ENCODE assay signal across 9 mouse cellular contexts in the genomic region with DNA sequence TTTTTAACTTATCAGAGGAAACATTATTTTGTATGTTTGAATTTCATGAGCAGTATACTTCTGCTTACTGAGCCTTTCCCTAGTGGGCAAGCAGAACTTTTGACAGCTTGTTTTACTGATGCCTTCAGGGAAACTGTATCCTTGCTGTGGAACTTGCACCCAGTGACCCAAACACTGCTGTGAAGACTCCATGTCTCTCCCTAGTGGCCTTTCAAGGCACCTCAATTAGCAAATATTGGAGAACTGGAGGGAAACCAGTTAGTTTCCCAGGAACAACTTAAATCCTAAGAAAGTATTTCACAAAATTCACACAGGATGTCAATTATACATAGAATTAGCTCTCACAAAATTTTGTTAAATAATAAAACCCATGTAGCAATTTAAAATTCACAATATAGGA. TPM values are rescaled to one million over a fixed set of nuclear protein-coding genes. Genes with fewer than 3 reads are reported as not detected.
DNase-seq lines count a peak whose midpoint lies in the region; ATAC-seq and TF ChIP-seq lines count a peak whose summit lies in the region.
"Had no signal": no experiment of that assay in that cellular context is flagged by ENCODE, and none has a peak within 500 bp of the region (broad histone marks: within the 10 kb centered on the region; RNA-seq: fewer than 3 reads in every experiment).

No protein-coding gene starts in this region.

- no peak overlapping the region for H3K4me2 ChIP-seq in lung, postnatal 0 days (replicated peaks; ENCODE audit: low read depth, low read length)
- peak overlapping the region; percentile 84 for H3K4me2 ChIP-seq in myocyte (ENCODE audit: low read depth)

- no peaks in the 10 kb centered on the region; the same call in 1 of the 2 replicates for H3K36me3 ChIP-seq in heart, adult 2 months (ENCODE audit: control insufficient read depth, insufficient read depth, low read length)
- H3K36me3 ChIP-seq in lung, postnatal 0 days (ENCODE audit: insufficient read depth, low read length), result no peaks in the 10 kb centered on the region
- no peaks in the 10 kb centered on the region for H3K36me3 ChIP-seq in myocyte (ENCODE audit: control insufficient read depth, insufficient read depth)

- H3K27ac ChIP-seq in heart, adult 2 months, result peak overlapping the region; percentile 79; the same call in 1 of the 2 replicates
- H3K27ac ChIP-seq in lung, postnatal 0 days (ENCODE audit: low read length), result no peak overlapping the region
- H3K27ac ChIP-seq in cortical plate, adult 2 months (ENCODE audit: insufficient read depth, low read length), result no peak overlapping the region

- ATAC-seq in lung, postnatal 0 days, result no peak
- ATAC-seq in megakaryocyte-erythroid progenitor cell, adult 5-6 weeks (replicated peaks; ENCODE audit: low FRiP score, low TSS enrichment, poor library complexity, severe bottlenecking), result no peak
- no peak for ATAC-seq in megakaryocyte, adult 5-6 weeks (ENCODE audit: poor library complexity, severe bottlenecking)

- no peaks in the 10 kb centered on the region for H3K79me2 ChIP-seq in heart, adult 2 months (replicated peaks; ENCODE audit: control insufficient read depth, insufficient read depth, low read length)
- peaks cover 61% of the 10 kb centered on the region for H3K79me2 ChIP-seq in myocyte (ENCODE audit: control insufficient read depth, insufficient read depth)

- TF ChIP-seq EP300 in heart, adult 2 months (IDR thresholded peaks at IDR 0.05; ENCODE audit: insufficient read depth, low read depth, low read length), result no peak
- no peak for TF ChIP-seq EP300 in lung, postnatal 0 days (IDR thresholded peaks at IDR 0.05)

- TF ChIP-seq CTCF in heart, adult 2 months (IDR thresholded peaks at IDR 0.05), result peak; percentile 66
- TF ChIP-seq CTCF in lung, postnatal 0 days (IDR thresholded peaks at IDR 0.05), result peak; percentile 72
- 0 out of 2 replicates have a peak, but pooled peaks have one; percentile 23 for TF ChIP-seq CTCF in cortical plate, adult 2 months (IDR thresholded peaks at IDR 0.05; ENCODE audit: extremely low read depth, insufficient read depth, low read length)

- DNase-seq in heart, adult 2 months, result no peak
- DNase-seq in heart, adult 11 months, result no peak
- peak; percentile 44 for DNase-seq in lung, postnatal 0 days (ENCODE audit: low spot score)
- DNase-seq in lung, postnatal 25 days (ENCODE audit: low spot score), result no peak

- no peaks in the 10 kb centered on the region; the same call in 1 of the 2 replicates for H3K4me1 ChIP-seq in heart, adult 2 months (ENCODE audit: control insufficient read depth, insufficient read depth, low read length)
- H3K4me1 ChIP-seq in lung, postnatal 0 days (ENCODE audit: insufficient read depth, low read depth, low read length), result no peaks in the 10 kb centered on the region
- H3K4me1 ChIP-seq in cortical plate, adult 2 months (ENCODE audit: control insufficient read depth, insufficient read depth, low read length), result no peaks in the 10 kb centered on the region

- no peak overlapping the region for H3ac ChIP-seq in myocyte (ENCODE audit: control insufficient read depth, insufficient read length)

- H3K9ac ChIP-seq in heart, adult 2 months (ENCODE audit: low read depth, low read length), result no peak overlapping the region; the same call in 1 of the 2 replicates
- no peak overlapping the region for H3K9ac ChIP-seq in lung, postnatal 0 days (replicated peaks; ENCODE audit: low read depth)

- H3K27me3 ChIP-seq in heart, adult 2 months (ENCODE audit: control insufficient read depth, insufficient read depth, low read length), result no peaks in the 10 kb centered on the region
- no peaks in the 10 kb centered on the region for H3K27me3 ChIP-seq in lung, postnatal 0 days (replicated peaks; ENCODE audit: insufficient read depth, low read length)
- no peaks in the 10 kb centered on the region for H3K27me3 ChIP-seq in myocyte (ENCODE audit: control insufficient read depth, insufficient read depth, insufficient read length)

- no peak for TF ChIP-seq POLR2A in heart, adult 2 months (IDR thresholded peaks at IDR 0.05; ENCODE audit: insufficient read depth, low read depth, low read length)
- TF ChIP-seq POLR2A in cortical plate, adult 2 months (IDR thresholded peaks at IDR 0.05; ENCODE audit: extremely low read depth, insufficient read depth, low read length), result no peak
- no peak for TF ChIP-seq POLR2A in myocyte (IDR thresholded peaks at IDR 0.05; ENCODE audit: insufficient read length, low read depth)

- H3K9me3 ChIP-seq in lung, postnatal 0 days (ENCODE audit: low read length), result no peaks in the 10 kb centered on the region

- 0 out of 2 replicates have a peak overlapping the region, but pooled peaks have one; percentile 83 for H3K4me3 ChIP-seq in heart, adult 2 months
- H3K4me3 ChIP-seq in lung, postnatal 0 days (ENCODE audit: low read depth, low read length), result no peak overlapping the region
- H3K4me3 ChIP-seq in cortical plate, adult 2 months (ENCODE audit: insufficient read depth, low read length), result no peak overlapping the region
- H3K4me3 ChIP-seq in myocyte, result peak overlapping the region; percentile 82

- intact Hi-C loops in heart, adult 2 months (cut with DNase I), result loop anchor here (10.0 kb wide), 1 partner anchor 75 kb away; no protein-coding TSS in a partner anchor

TF ChIP-seq in myocyte, 11 proteins besides CTCF, POLR2A, EP300 and RAD21:
- TF ChIP-seq REST (IDR thresholded peaks at IDR 0.05; ENCODE audit: insufficient read depth, insufficient read length), result no peak
- TF ChIP-seq POLR2AphosphoS2 (IDR thresholded peaks at IDR 0.05; ENCODE audit: insufficient read length, low read depth), result no peak
- no peak for TF ChIP-seq TCF3 (IDR thresholded peaks at IDR 0.05; ENCODE audit: insufficient read length, low read depth)
- TF ChIP-seq MYOG (IDR thresholded peaks at IDR 0.05; ENCODE audit: control insufficient read depth in 1 of 3, insufficient read depth in 1 of 3, insufficient read length in 2 of 3, low read depth in 2 of 3), result no peak
- TF ChIP-seq MYOD1 (IDR thresholded peaks at IDR 0.05; ENCODE audit: control insufficient read depth in 1 of 3, insufficient read length in 2 of 3, low read depth in 2 of 3), result no peak
- TF ChIP-seq CEBPB (IDR thresholded peaks at IDR 0.05; ENCODE audit: insufficient read depth, poor library complexity, severe bottlenecking), result no peak
- no peak for TF ChIP-seq USF1 (IDR thresholded peaks at IDR 0.05; ENCODE audit: low read depth)
- no peak for TF ChIP-seq TCF12 (IDR thresholded peaks at IDR 0.05; ENCODE audit: insufficient read depth, poor library complexity, severe bottlenecking)
- no peak for TF ChIP-seq MAX (IDR thresholded peaks at IDR 0.05; ENCODE audit: low read depth)
- TF ChIP-seq E2F4 (IDR thresholded peaks at IDR 0.05; ENCODE audit: insufficient read depth), result no peak

RNA-seq across cellular contexts. Expression of a gene that starts 2.2 kb away (rescaled TPM):
- 1 to 10 TPM; 5.1 to 6.8 TPM for total RNA-seq in heart, adult 2 months (2021)
- 2.7 and 4.8 TPM in 2 replicates for polyA plus RNA-seq in heart, adult 2 months (2012; rRNA removed)
- 22.8 and 24.4 TPM in 2 replicates for polyA plus RNA-seq in lung, postnatal 0 days (2015; fragmentation: Nextera tagmentation; extraction: Ambion mirVana)
- polyA plus RNA-seq in cortical plate, adult 2 months (2012; rRNA removed), result 3.4 and 3.6 TPM in 2 replicates
- 7.8 TPM for polyA plus RNA-seq in myocyte (2012; fragmentation: generic; extraction: Trizol)
- 4.7 TPM in 1 of 2 replicates, not detected in the other for total RNA-seq in megakaryocyte-erythroid progenitor cell, adult 5-6 weeks (2014; fragmentation: Nextera tagmentation)
- 0.34 TPM in 1 of 2 replicates, not detected in the other for total RNA-seq in megakaryocyte-erythroid progenitor cell, adult 5-6 weeks (2017)
- 0.60 and 1.8 TPM in 2 replicates for total RNA-seq in megakaryocyte, adult 5-6 weeks (2015)
- total RNA-seq in megakaryocyte, adult 5-6 weeks (2017), result 0.07 TPM in 1 of 2 replicates, not detected in the other
- total RNA-seq: MEL had no signal

Comparison
In these comparisons a context has a peak if more than half of its experiments do, and no peak if none do; other contexts are left out.
1. H3K4me3 ChIP-seq: peak in heart, adult 2 months (single experiment) and myocyte (single experiment); none in lung, postnatal 0 days (single experiment) and cortical plate, adult 2 months (single experiment).
2. Peak in every context shown above with its lines, with median percentiles within 50 percentile points of each other: CTCF ChIP-seq.